Mouse (Mus musculus): ENCODE measurements around the gene Ipo11.

DNA sequence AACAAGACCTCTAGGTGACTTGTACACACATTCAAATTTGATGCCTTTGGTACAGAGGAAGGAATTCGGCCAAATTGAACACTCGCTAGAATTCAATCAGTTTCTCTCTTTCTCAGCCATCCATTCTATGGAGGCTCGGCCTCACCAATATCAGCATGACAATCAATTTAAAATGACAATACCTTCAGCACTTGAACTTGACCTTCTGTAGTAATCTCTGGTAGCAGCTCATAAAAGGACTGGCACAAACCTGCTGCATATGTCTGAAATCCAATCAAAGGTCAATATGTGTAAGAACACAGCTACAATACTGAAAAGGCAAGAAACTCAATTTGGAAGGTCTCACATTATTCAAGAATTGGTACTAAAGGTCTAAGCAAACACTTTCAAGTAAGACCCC lies 80.2 kb downstream of the Ipo11 start:
- TF ChIP-seq CTCF (IDR thresholded peaks at IDR 0.05; ENCODE audit: borderline replicate concordance, control insufficient read depth, extremely low read depth, insufficient read depth, low read length, poor library complexity) = no peak
- no peak for TF ChIP-seq POLR2A (IDR thresholded peaks at IDR 0.05; ENCODE audit: control insufficient read depth, extremely low read depth, insufficient read depth, low read length, poor library complexity)

All from thymus, adult 2 months (tissue).